Mouse (Mus musculus) cerebellum, adult 2 months (tissue): Measurements from ENCODE around the gene Gtf3a.

Experiments used
- CTCF ChIP-seq: fragments of 200-500 bp; IDR thresholded peaks from 2 replicates; pipeline ENCODE4 v1.5.1; 2011; ENCODE audit warnings: low read depth, mild to moderate bottlenecking, control low read depth, low read length, moderate library complexity, borderline replicate concordance; ENCODE audit not compliant: insufficient read depth
- POLR2A ChIP-seq: fragments of 200-500 bp; IDR thresholded peaks from 2 replicates; pipeline ENCODE4 v1.6.1; 2011; ENCODE audit warnings: low read length, control low read depth, borderline replicate concordance; ENCODE audit not compliant: insufficient read depth

DNA sequence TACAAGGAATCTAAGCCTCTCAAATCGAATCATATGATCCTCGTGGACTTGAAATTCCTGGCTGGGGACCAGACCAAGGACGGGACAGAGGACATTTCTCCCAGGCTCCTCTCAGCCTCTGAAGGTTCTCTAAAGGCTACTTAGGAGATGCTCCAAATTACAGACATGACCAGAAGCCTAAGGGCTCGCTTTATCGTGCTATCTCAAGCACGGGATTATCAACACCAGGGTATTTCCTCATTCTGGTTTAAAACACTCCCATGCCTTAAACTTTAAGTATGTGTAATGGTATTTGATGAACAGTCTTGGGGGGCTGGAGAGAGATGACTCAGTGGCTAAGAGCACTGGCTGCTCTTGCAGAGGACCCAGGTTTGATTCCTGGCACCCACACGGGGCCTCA is 17.0 kb upstream of the Gtf3a start:
- TF ChIP-seq CTCF (no peak), POLR2A (no peak)
